Mouse (Mus musculus): ENCODE measurements around the gene Olfr554. TPM values are rescaled to one million over a fixed set of nuclear protein-coding genes. Genes with fewer than 3 reads are reported as not detected.
"Not testable (repeated sequence)": the region's sequence is repeated elsewhere in the genome, so short reads cannot be mapped to it uniquely, and the experiment has no call there.

Gene Olfr554
- polyA plus RNA-seq (2015; fragmentation: Nextera tagmentation; extraction: Ambion mirVana), result not detected in 2 replicates

- DNase-seq (ENCODE audit: low spot score), result no peak
These were observed at the start of gene Olfr554 for GRCm38 (mm10) chr7:102638132-102638531. Gene Olfr554, plus strand, starts transcription at chr7:102638432.

GRCm38 (mm10) chr7:102591786-102592185 is 46.4 kb upstream of the Olfr554 start, which contains the start of gene Olfr551:
Gene Olfr551, minus strand, starts transcription at chr7:102591886.
- no peak for DNase-seq (ENCODE audit: low spot score)

- no peak for DNase-seq (ENCODE audit: low spot score)
These were observed 40.7 kb upstream of the Olfr554 start, which contains the start of gene Olfr552 for GRCm38 (mm10) chr7:102597378-102598031. Gene Olfr552, plus strand, starts transcription at chr7:102597770.

GRCm38 (mm10) chr7:102618118-102618517 is 20.1 kb upstream of the Olfr554 start, which contains the start of gene Olfr553:
Gene Olfr553, minus strand, starts transcription at chr7:102618218.
- no peak for DNase-seq (ENCODE audit: low spot score)

- no peak for DNase-seq (ENCODE audit: low spot score)
These were observed 18.6 kb upstream of the Olfr554 start for GRCm38 (mm10) chr7:102619608-102620007.

GRCm38 (mm10) chr7:102620368-102620767 is 17.9 kb upstream of the Olfr554 start:
- DNase-seq (ENCODE audit: low spot score), result not testable (repeated sequence)

GRCm38 (mm10) chr7:102636665-102637064 is 1.6 kb upstream of the Olfr554 start:
- DNase-seq (ENCODE audit: low spot score), result peak; percentile 71

GRCm38 (mm10) chr7:102644945-102645344 is 6.7 kb downstream of the Olfr554 start:
- not testable (repeated sequence) for DNase-seq (ENCODE audit: low spot score)

GRCm38 (mm10) chr7:102658523-102658922 is 20.3 kb downstream of the Olfr554 start, which contains the start of gene Olfr555:
Gene Olfr555, plus strand, starts transcription at chr7:102658823.
- no peak for DNase-seq (ENCODE audit: low spot score)

GRCm38 (mm10) chr7:102664599-102664998 is 26.4 kb downstream of the Olfr554 start, which contains the start of gene Olfr556:
Gene Olfr556, plus strand, starts transcription at chr7:102664899.
- no peak for DNase-seq (ENCODE audit: low spot score)

GRCm38 (mm10) chr7:102665378-102665777 is 27.1 kb downstream of the Olfr554 start:
- peak; percentile 26 for DNase-seq (ENCODE audit: low spot score)

- no peak for DNase-seq (ENCODE audit: low spot score)
These were observed 38.0 kb downstream of the Olfr554 start for GRCm38 (mm10) chr7:102676225-102676624.

GRCm38 (mm10) chr7:102681916-102682315 is 43.7 kb downstream of the Olfr554 start:
- no peak for DNase-seq (ENCODE audit: low spot score)

GRCm38 (mm10) chr7:102686944-102687501 is 48.8 kb downstream of the Olfr554 start, which contains the start of gene Trim68:
Gene Trim68, minus strand, starts transcription at chr7:102687327.
- DNase-seq (ENCODE audit: low spot score), result peak; percentile 94

Other genes with a start within 250 kb of the Olfr554 start
- 143 and 151 TPM in 2 replicates for gene Rrm1, start 196.7 kb upstream of the Olfr554 start, polyA plus RNA-seq (2015; fragmentation: Nextera tagmentation; extraction: Ambion mirVana)
- gene Olfr543, start 156.8 kb upstream of the Olfr554 start, polyA plus RNA-seq (2015; fragmentation: Nextera tagmentation; extraction: Ambion mirVana), result 0.14 and 0.34 TPM in 2 replicates
- gene Olfr544, start 150.1 kb upstream of the Olfr554 start, polyA plus RNA-seq (2015; fragmentation: Nextera tagmentation; extraction: Ambion mirVana), result 0.05 TPM in 1 of 2 replicates, not detected in the other
- 0.08 TPM in 1 of 2 replicates, not detected in the other for gene Olfr545, start 138.9 kb upstream of the Olfr554 start, polyA plus RNA-seq (2015; fragmentation: Nextera tagmentation; extraction: Ambion mirVana)
- gene Olfr547, start 103.7 kb upstream of the Olfr554 start, polyA plus RNA-seq (2015; fragmentation: Nextera tagmentation; extraction: Ambion mirVana), result not detected in 2 replicates
- gene Olfr548-ps1, start 97.5 kb upstream of the Olfr554 start, polyA plus RNA-seq (2015; fragmentation: Nextera tagmentation; extraction: Ambion mirVana), result not detected in 2 replicates
- not detected in 2 replicates for gene Olfr549, start 88.6 kb upstream of the Olfr554 start, polyA plus RNA-seq (2015; fragmentation: Nextera tagmentation; extraction: Ambion mirVana)
- gene Trim21, start 72.9 kb upstream of the Olfr554 start, polyA plus RNA-seq (2015; fragmentation: Nextera tagmentation; extraction: Ambion mirVana), result 3.0 and 3.9 TPM in 2 replicates
- gene Olfr550, start 67.0 kb upstream of the Olfr554 start, polyA plus RNA-seq (2015; fragmentation: Nextera tagmentation; extraction: Ambion mirVana), result 0.26 TPM in 1 of 2 replicates, not detected in the other
- not detected in 2 replicates for gene Olfr551, start 46.5 kb upstream of the Olfr554 start, polyA plus RNA-seq (2015; fragmentation: Nextera tagmentation; extraction: Ambion mirVana)
- not detected in 2 replicates for gene Olfr552, start 40.7 kb upstream of the Olfr554 start, polyA plus RNA-seq (2015; fragmentation: Nextera tagmentation; extraction: Ambion mirVana)
- not detected in 2 replicates for gene Olfr553, start 20.2 kb upstream of the Olfr554 start, polyA plus RNA-seq (2015; fragmentation: Nextera tagmentation; extraction: Ambion mirVana)
- gene Olfr555, start 20.4 kb downstream of the Olfr554 start, polyA plus RNA-seq (2015; fragmentation: Nextera tagmentation; extraction: Ambion mirVana), result not detected in 2 replicates
- gene Olfr556, start 26.5 kb downstream of the Olfr554 start, polyA plus RNA-seq (2015; fragmentation: Nextera tagmentation; extraction: Ambion mirVana), result not detected in 2 replicates
- 8.1 and 8.6 TPM in 2 replicates for gene Trim68, start 48.9 kb downstream of the Olfr554 start, polyA plus RNA-seq (2015; fragmentation: Nextera tagmentation; extraction: Ambion mirVana)
- gene Olfr557, start 57.5 kb downstream of the Olfr554 start, polyA plus RNA-seq (2015; fragmentation: Nextera tagmentation; extraction: Ambion mirVana), result not detected in 2 replicates
- 0.37 and 0.38 TPM in 2 replicates for gene Olfr558, start 63.8 kb downstream of the Olfr554 start, polyA plus RNA-seq (2015; fragmentation: Nextera tagmentation; extraction: Ambion mirVana)
- not detected in 2 replicates for gene Olfr33, start 80.6 kb downstream of the Olfr554 start, polyA plus RNA-seq (2015; fragmentation: Nextera tagmentation; extraction: Ambion mirVana)
- not detected in 2 replicates for gene Olfr559, start 89.1 kb downstream of the Olfr554 start, polyA plus RNA-seq (2015; fragmentation: Nextera tagmentation; extraction: Ambion mirVana)
- gene Olfr560, start 120.9 kb downstream of the Olfr554 start, polyA plus RNA-seq (2015; fragmentation: Nextera tagmentation; extraction: Ambion mirVana), result not detected in 2 replicates
- gene Olfr78, start 121.0 kb downstream of the Olfr554 start, polyA plus RNA-seq (2015; fragmentation: Nextera tagmentation; extraction: Ambion mirVana), result 0.05 and 0.10 TPM in 2 replicates
- gene Olfr561, start 132.8 kb downstream of the Olfr554 start, polyA plus RNA-seq (2015; fragmentation: Nextera tagmentation; extraction: Ambion mirVana), result not detected in 2 replicates
- gene Olfr564, start 165.0 kb downstream of the Olfr554 start, polyA plus RNA-seq (2015; fragmentation: Nextera tagmentation; extraction: Ambion mirVana), result not detected in 2 replicates
- not detected in 2 replicates for gene Olfr566, start 220.3 kb downstream of the Olfr554 start, polyA plus RNA-seq (2015; fragmentation: Nextera tagmentation; extraction: Ambion mirVana)
- gene Olfr568, start 238.7 kb downstream of the Olfr554 start, polyA plus RNA-seq (2015; fragmentation: Nextera tagmentation; extraction: Ambion mirVana), result not detected in 2 replicates

All from thymus, postnatal 0 days (tissue).